Mouse (Mus musculus) cerebellum, adult 11 months (tissue): ENCODE data around the gene Gm32687.
"Not testable (repeated sequence)": the region's sequence is repeated elsewhere in the genome, so short reads cannot be mapped to it uniquely, and the experiment has no call there.

Experiments used
- DNase-seq: peaks from one replicate; pipeline ENCODE4 v3.0.0; 2022

Gm32687 gene

GRCm38 (mm10) chr10:81863409-81864407 is at the start of gene Gm32687:
Gm32687 (plus strand) TSS chr10:81863934.
- DNase-seq = peak; percentile 3

GRCm38 (mm10) chr10:81846219-81846618 is 17.5 kb upstream of the Gm32687 start:
- not testable (repeated sequence) for DNase-seq

GRCm38 (mm10) chr10:81929842-81930743 is 66.4 kb downstream of the Gm32687 start, which contains the start of gene Zfp781:
Zfp781 (minus strand) TSS chr10:81930480.
- not testable (repeated sequence) for DNase-seq
